Mouse (Mus musculus) lung, embryonic 14.5 days (tissue): ENCODE results near the gene Nucb1. TPM values are rescaled to one million over a fixed set of nuclear protein-coding genes. Genes with fewer than 3 reads are reported as not detected.

Source experiments
- ATAC-seq: fragments of 200-750 bp; cut with Nextera tagmentation; 2 replicates; pipeline ENCODE4 v1.8.0; 2017; ENCODE audit warnings: mild to moderate bottlenecking, moderate TSS enrichment, moderate library complexity; ENCODE audit not compliant: insufficient read depth
- DNase-seq: peaks from one replicate; pipeline ENCODE4 v3.0.0-alpha.2; 2015
- H3K27ac ChIP-seq: fragments of 300-500 bp; sonication (generic); 2 replicates; pipeline ENCODE4 v1.5.1; 2014; ENCODE audit warnings: low read depth, mild to moderate bottlenecking, moderate library complexity
- H3K27me3 ChIP-seq: fragments of 300-500 bp; sonication (generic); 2 replicates; pipeline ENCODE4 v1.6.1; 2014; ENCODE audit warnings: low read length, control low read depth; ENCODE audit not compliant: insufficient read depth
- H3K36me3 ChIP-seq: fragments of 300-500 bp; sonication (generic); 2 replicates; pipeline ENCODE4 v1.6.1; 2014; ENCODE audit warnings: control low read depth; ENCODE audit not compliant: insufficient read depth
- H3K4me1 ChIP-seq: fragments of 300-500 bp; sonication (generic); 2 replicates; pipeline ENCODE4 v1.6.1; 2014; ENCODE audit warnings: antibody characterized with exemption, control low read depth; ENCODE audit not compliant: insufficient read depth
- H3K4me2 ChIP-seq: fragments of 300-500 bp; sonication (generic); 2 replicates; pipeline ENCODE4 v1.6.1; 2014; ENCODE audit warnings: mild to moderate bottlenecking
- H3K4me3 ChIP-seq: fragments of 300-500 bp; sonication (generic); 2 replicates; pipeline ENCODE4 v1.5.1; 2014; ENCODE audit warnings: low read depth, low read length
- H3K9ac ChIP-seq: fragments of 300-500 bp; sonication (generic); 2 replicates; pipeline ENCODE4 v1.6.1; 2014
- H3K9me3 ChIP-seq: fragments of 300-500 bp; sonication (generic); 2 replicates; pipeline ENCODE4 v1.6.1; 2016; ENCODE audit warnings: low read depth, low read length, control low read depth
- CTCF ChIP-seq: IDR thresholded peaks from 2 replicates; pipeline ENCODE4 v1.5.1; 2016; ENCODE audit warnings: antibody characterized with exemption, low read depth
- WGBS: fragments of 180-500 bp; shearing (Covaris S2); extraction: QIAGEN DNeasy Blood & Tissue Kit; methylation state at CpG from one replicate; pipeline ENCODE4 v1.1.7; 2014; 5-methylcytosine and 5-hydroxymethylcytosine counted together
- microRNA-seq: library from miRNA; unstranded; fragments of <30 nt; microRNA quantifications from one replicate; pipeline ENCODE4, GENCODE M21; 2016; ENCODE audit warnings: borderline number of aligned reads
- polyA plus RNA-seq: library from polyadenylated mRNA; unstranded; fragments of >200 nt; fragmentation: Nextera tagmentation; extraction: Ambion mirVana; gene quantifications from 2 replicates; pipeline ENCODE4 v1.2.1, GENCODE M21; 2014

The Nucb1 gene
- polyA plus RNA-seq, 1 experiment from 2014 or later = 194 TPM

- no peak for TF ChIP-seq CTCF
- WGBS = 71% methylated on average over 22 of the region's 22 CpGs
These were observed 66.4 kb downstream of the Nucb1 start for GRCm38 (mm10) chr7:45443526-45444420.

More at GRCm38 (mm10) chr7:45443526-45444420, 66.4 kb downstream of the Nucb1 start:
- Histone ChIP-seq H3K4me2 (no peak overlapping the region), H3K27me3 (no peaks in the 10 kb centered on the region), H3K36me3 (peaks cover 68% of the 10 kb centered on the region), H3K9me3 (no peaks in the 10 kb centered on the region), H3K4me3 (no peak overlapping the region), H3K27ac (no peak overlapping the region), H3K9ac (no peak overlapping the region; the same call in 1 of the 2 replicates), H3K4me1 (no peaks in the 10 kb centered on the region)
- ATAC-seq = no peak
- no peak for DNase-seq

Small RNA genes lying within 50 kb of the gene (microRNA-seq; reads per million reads assigned to microRNA genes)
- not detected for gene Gm22133

Other genes with a start within 250 kb of the Nucb1 start
- gene Slc6a21, start 232.9 kb downstream of the Nucb1 start, polyA plus RNA-seq = not detected in 2 replicates
- 11.4 and 15.7 TPM in 2 replicates for gene Trpm4, start 176.6 kb downstream of the Nucb1 start, polyA plus RNA-seq
- gene Hrc, start 175.1 kb downstream of the Nucb1 start, polyA plus RNA-seq = 0.58 and 1.2 TPM in 2 replicates
- 3.1 and 3.2 TPM in 2 replicates for gene Ppfia3, start 143.4 kb downstream of the Nucb1 start, polyA plus RNA-seq
- gene Lin7b, start 139.8 kb downstream of the Nucb1 start, polyA plus RNA-seq = 0.30 and 0.87 TPM in 2 replicates
- gene Snrnp70, start 114.7 kb downstream of the Nucb1 start, polyA plus RNA-seq = 74.0 and 88.2 TPM in 2 replicates
- gene Kcna7, start 104.8 kb downstream of the Nucb1 start, polyA plus RNA-seq = 0.08 TPM in 1 of 2 replicates, not detected in the other
- gene Ntf5, start 96.7 kb downstream of the Nucb1 start, polyA plus RNA-seq = 1.9 and 2.2 TPM in 2 replicates
- gene Lhb, start 89.6 kb downstream of the Nucb1 start, polyA plus RNA-seq = not detected in 2 replicates
- gene Gys1, start 75.6 kb downstream of the Nucb1 start, polyA plus RNA-seq = 35.7 and 36.0 TPM in 2 replicates
- gene Ruvbl2, start 72.3 kb downstream of the Nucb1 start, polyA plus RNA-seq = 163 and 173 TPM in 2 replicates
- 4,463 and 4,749 TPM in 2 replicates for gene Ftl1, start 50.5 kb downstream of the Nucb1 start, polyA plus RNA-seq
- 135 and 139 TPM in 2 replicates for gene Bax, start 43.5 kb downstream of the Nucb1 start, polyA plus RNA-seq
- 0.47 and 0.86 TPM in 2 replicates for gene Tulp2, start 28.5 kb downstream of the Nucb1 start, polyA plus RNA-seq
- gene Gm45808, start 23.6 kb downstream of the Nucb1 start, polyA plus RNA-seq = not detected in 2 replicates
- 3.0 and 3.3 TPM in 2 replicates for gene Dhdh, start 21.6 kb downstream of the Nucb1 start, polyA plus RNA-seq
- 15.6 and 17.5 TPM in 2 replicates for gene Ppp1r15a, start 15.9 kb upstream of the Nucb1 start, polyA plus RNA-seq
- 1.9 and 2.1 TPM in 2 replicates for gene Plekha4, start 15.9 kb upstream of the Nucb1 start, polyA plus RNA-seq
- 0.57 and 0.66 TPM in 2 replicates for gene Hsd17b14, start 44.5 kb upstream of the Nucb1 start, polyA plus RNA-seq
- 48.9 and 53.4 TPM in 2 replicates for gene Bcat2, start 59.7 kb upstream of the Nucb1 start, polyA plus RNA-seq
- not detected in 2 replicates for gene Fgf21, start 105.1 kb upstream of the Nucb1 start, polyA plus RNA-seq
- 0.13 and 0.58 TPM in 2 replicates for gene Fut1, start 106.9 kb upstream of the Nucb1 start, polyA plus RNA-seq
- 0.28 and 0.35 TPM in 2 replicates for gene Izumo1, start 111.4 kb upstream of the Nucb1 start, polyA plus RNA-seq
- 29.4 and 35.3 TPM in 2 replicates for gene Rasip1, start 117.1 kb upstream of the Nucb1 start, polyA plus RNA-seq
- 8.1 and 9.2 TPM in 2 replicates for gene Mamstr, start 129.6 kb upstream of the Nucb1 start, polyA plus RNA-seq
- gene Fut2, start 156.0 kb upstream of the Nucb1 start, polyA plus RNA-seq = 0.22 and 0.75 TPM in 2 replicates
- 0.28 and 0.30 TPM in 2 replicates for gene Ntn5, start 173.6 kb upstream of the Nucb1 start, polyA plus RNA-seq
- gene Sec1, start 184.0 kb upstream of the Nucb1 start, polyA plus RNA-seq = 0.08 TPM in 1 of 2 replicates, not detected in the other
- gene Car11, start 189.4 kb upstream of the Nucb1 start, polyA plus RNA-seq = 2.0 and 4.3 TPM in 2 replicates
- gene Dbp, start 194.7 kb upstream of the Nucb1 start, polyA plus RNA-seq = 2.1 TPM in 2 replicates
- gene Rpl18, start 205.1 kb upstream of the Nucb1 start, polyA plus RNA-seq = 1,245 and 1,303 TPM in 2 replicates
- 21.9 and 23.8 TPM in 2 replicates for gene Sphk2, start 207.6 kb upstream of the Nucb1 start, polyA plus RNA-seq
- gene Fam83e, start 210.8 kb upstream of the Nucb1 start, polyA plus RNA-seq = 0.92 and 1.1 TPM in 2 replicates
- gene Spaca4, start 215.4 kb upstream of the Nucb1 start, polyA plus RNA-seq = not detected in 2 replicates